Mouse (Mus musculus) adrenal gland, adult 18-20 months (tissue): ENCODE measurements around the gene Pcdh18. TPM values are rescaled to one million over a fixed set of nuclear protein-coding genes. Genes with fewer than 3 reads are reported as not detected.

Experiments
- DNase-seq, 2 experiments: peaks; one replicate each; pipeline ENCODE4 v3.0.0; 2021 to 2022; ENCODE audit warnings: low spot score in 2 of 2
- long read RNA-seq, 2 experiments: library from polyadenylated mRNA; stranded (forward); transcript quantifications; one replicate each; pipeline ENCODE4 v2.0.0; 2021
- total RNA-seq, 2 experiments: library from RNA; stranded (reverse); gene quantifications; 1 replicate in 1 of 2; 2 replicates in 1 of 2; pipeline ENCODE4 v1.2.3; 2021

Pcdh18 gene
- total RNA-seq = 1 to 10 TPM; 3.4 to 4.7 TPM
- long read RNA-seq, experiment 1, full-length matches to known transcripts = 1 of 1 reads
- long read RNA-seq, experiment 1, partial matches to known transcripts = 0 of 1 reads
- long read RNA-seq, experiment 1, other reads (novel, unspliced or antisense) = 0 of 1 reads
- long read RNA-seq, experiment 2, full-length matches to known transcripts = 4 of 4 reads
- long read RNA-seq, experiment 2, partial matches to known transcripts = 0 of 4 reads
- long read RNA-seq, experiment 2, other reads (novel, unspliced or antisense) = 0 of 4 reads

- DNase-seq = peak; percentile 50 to 59
Measured at GRCm38 (mm10) chr3:49756870-49757625, at the start of gene Pcdh18. TSS of gene Pcdh18 (minus strand) at chr3:49757325.

GRCm38 (mm10) chr3:49806823-49807222, 49.7 kb upstream of the Pcdh18 start:
- no peak for DNase-seq

DNA sequence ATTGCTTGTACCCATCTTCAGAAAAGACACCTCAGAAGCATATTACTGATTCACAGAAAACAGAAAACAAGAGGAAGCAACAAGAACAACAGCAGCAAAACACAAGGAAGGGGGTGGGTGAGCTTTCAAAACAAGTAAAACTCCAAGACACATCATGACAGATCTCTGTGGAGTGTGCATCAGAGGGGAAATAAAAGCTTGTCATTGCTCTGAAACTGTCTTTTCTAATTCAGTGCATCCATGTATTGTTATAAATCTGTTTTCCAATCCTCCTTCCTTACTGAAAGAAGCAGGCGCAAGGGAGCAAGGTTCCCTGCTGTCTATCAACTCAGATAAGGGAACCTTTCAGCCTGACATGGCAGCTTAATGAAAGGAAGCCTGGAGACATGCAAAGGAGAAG, 48.4 kb upstream of the Pcdh18 start:
- DNase-seq = no peak

- DNase-seq = no peak
Measured at GRCm38 (mm10) chr3:49788296-49788695, 31.2 kb upstream of the Pcdh18 start.

- no peak for DNase-seq
Measured at GRCm38 (mm10) chr3:49787719-49788118, 30.6 kb upstream of the Pcdh18 start.

DNA sequence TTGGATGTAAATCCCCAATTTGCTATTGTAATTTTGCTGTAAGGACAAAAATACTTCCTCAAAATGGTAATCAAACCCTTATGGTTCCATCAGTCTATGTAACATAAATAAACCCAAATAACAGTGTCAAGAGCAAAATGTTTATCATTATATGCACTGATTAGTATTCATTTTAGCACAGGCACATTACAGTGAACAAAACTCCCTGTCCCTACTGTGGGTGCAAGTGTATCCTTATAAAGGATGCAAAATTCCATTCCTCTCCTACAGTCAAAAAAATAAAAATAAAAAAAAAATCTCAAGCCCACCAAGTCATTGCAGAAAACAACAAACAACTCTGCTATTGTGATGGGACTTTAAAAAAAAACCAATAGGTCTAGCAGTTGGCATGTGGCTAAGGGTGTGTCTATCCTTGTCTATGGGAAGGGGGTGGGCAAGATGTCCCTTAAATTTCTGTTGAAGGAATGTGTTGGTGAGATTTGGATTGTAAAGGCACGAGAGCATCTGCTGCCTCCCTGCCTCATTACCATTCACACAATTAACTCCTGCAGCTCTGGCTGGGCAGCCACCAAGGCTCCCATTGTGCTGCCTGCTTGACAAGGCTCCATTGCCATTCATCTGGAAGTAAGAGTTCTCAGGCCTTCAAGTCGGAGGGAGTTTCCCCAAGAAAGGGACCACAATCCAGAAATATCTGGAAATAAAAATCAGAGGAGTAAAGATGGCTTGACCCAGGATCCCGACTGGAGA, 12.0 kb upstream of the Pcdh18 start:
- no peak for DNase-seq

DNA sequence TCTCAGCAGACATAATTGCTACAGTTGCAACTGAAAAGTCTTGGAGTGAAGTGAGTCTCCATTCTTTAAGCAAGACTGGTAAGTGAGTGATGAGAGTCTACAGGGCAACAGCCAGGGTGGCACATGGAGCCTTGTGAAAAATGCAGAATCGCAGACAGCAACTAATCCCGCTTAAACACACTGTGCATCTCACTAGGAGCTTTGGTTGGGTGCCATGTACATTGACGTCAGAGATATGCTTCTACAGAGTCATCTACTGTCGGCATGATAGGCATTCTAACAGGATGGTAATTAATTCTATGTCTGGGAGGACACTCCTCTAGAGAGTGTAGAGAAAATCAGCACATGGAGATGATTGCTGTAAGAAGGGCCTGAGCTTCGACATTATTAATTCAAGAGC, 5.6 kb upstream of the Pcdh18 start:
- no peak for DNase-seq

DNA sequence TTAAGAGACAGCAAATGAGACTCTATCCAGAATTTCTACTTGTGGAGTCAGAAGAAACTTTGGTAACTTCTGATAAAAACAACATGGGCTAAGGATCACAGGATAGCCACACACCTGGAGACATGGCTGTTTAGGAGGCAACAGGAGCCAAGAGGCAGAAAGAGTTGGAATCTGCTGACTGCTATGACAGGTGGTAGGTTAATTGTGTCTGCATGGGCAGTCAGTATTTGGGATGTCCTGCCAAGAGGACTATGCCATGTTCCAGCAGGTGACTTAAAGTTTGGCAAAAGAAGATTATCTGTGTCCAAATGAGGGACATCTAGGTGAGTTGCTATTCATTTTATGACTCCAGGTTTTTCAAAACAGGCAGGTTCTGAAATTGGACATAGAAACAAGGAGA, 4.8 kb upstream of the Pcdh18 start:
- no peak for DNase-seq

GRCm38 (mm10) chr3:49757626-49758019, 498 bp upstream of the Pcdh18 start:
- no peak for DNase-seq

DNA sequence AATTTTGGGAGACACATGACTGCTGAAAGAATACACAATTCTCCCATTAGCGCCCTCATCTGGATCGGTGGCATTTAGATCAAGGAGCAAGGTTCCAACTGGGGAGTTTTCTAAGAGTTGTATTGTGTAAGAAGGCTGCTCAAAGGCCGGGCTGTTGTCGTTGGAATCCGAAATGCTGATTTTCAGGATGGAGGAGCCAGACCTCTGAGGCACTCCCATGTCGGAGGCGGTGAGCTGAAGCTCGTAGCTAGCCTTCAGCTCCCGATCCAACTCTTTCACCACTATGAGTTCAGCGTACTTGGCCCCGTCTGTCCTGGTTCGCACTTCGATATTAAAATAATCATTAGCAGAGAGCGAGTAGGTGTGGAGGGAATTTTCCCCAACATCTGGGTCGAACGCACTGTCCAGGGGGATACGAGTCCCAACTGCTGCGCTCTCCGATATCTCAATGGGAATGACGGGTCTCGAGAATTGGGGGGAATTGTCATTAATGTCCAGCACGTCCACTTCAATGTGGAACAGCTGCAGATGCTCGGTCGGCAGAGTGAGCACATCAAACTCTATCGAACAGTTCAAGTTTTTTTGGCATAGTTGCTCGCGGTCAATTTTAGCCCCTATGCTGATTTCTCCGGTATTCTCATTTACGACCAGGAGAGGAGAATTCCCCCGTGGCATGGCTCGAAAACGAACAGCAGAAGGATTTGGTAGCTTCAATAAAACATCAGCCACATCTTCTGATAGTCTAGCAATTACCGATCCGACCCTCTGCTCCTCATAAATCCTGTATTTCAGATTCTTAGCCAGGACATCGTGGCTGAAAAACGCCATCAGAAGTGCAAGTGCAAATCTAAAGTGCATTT, 909 bp downstream of the Pcdh18 start:
- peak in 1 of 2 experiments; percentile 20 for DNase-seq

GRCm38 (mm10) chr3:49752766-49753165, 4.4 kb downstream of the Pcdh18 start:
- no peak for DNase-seq

DNA sequence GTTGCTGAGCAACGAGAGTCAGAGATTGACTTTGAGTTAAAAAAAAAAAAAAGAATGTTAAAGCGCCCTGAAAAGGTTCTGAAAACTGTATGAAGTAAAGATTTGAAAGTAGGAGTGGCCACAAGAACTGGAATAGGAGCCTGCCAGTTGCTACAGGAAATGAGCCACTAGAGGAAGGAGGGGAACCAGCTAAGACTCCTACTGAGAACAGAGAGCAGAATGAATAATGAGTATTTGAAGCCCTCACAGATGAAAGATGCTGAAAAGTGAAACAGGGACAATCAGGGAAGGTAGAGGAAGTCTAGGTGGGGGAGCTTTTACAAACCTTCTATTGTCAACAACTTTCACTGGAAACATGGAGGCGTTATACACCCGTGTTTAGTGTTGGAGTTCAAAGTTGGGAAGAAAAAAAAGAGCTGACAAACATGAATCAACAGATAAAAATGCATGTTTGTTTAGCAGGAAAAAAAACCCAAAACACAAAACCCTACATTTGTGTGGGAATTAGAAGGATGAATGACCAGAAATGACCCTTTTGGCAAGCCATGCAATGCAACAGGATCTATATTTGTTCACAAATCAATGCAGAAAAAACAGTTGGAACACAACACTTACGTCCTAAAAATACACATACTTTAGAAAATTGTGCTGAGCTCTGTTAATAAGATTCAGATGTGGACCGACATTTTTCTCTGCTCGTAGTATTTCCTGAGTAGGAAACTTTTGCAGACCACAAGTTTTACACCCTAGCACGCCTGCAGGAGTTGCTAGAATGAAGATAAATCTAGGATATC, 7.4 kb downstream of the Pcdh18 start:
- DNase-seq = no peak

DNA sequence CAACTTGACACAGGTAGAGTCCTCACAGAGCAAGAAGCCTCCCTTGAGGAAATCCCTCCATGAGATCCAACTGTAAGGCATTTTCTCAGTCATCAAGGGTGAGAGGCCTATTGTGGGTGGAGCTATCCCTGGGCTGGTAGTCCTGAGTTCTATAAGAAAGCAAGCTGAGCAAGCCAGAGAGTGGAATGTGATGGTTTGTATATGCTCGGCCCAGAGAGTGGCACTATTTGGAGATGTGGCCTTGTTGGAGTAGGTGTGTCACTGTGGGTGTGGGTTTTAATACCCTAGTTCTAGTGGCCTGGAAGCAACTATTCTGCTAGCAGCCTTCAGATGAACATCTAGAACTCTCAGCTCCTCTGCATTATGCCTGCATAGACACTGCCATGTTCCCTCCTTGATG, 9.1 kb downstream of the Pcdh18 start:
- no peak for DNase-seq

DNA sequence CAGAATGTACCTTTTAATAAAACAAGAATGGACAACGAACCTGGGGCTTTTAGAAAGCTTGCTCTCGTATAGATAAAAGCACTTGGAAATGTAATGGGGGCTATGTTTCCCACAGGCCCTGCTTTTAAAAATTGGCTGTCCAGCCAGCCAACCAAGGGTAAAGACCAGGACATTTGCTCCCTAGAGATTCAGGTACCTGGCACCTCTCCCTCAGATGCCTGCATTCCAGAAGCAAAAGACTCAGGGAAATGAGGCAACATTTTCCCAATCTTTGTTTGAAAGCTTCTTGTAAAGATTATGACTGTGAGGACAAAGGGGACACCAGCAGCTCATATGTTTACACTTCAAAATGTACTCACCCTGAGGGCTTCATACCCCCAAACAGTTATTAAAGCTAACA, 18.1 kb downstream of the Pcdh18 start:
- DNase-seq = no peak

- DNase-seq = no peak
Measured at GRCm38 (mm10) chr3:49738531-49738930, 18.6 kb downstream of the Pcdh18 start.

DNA sequence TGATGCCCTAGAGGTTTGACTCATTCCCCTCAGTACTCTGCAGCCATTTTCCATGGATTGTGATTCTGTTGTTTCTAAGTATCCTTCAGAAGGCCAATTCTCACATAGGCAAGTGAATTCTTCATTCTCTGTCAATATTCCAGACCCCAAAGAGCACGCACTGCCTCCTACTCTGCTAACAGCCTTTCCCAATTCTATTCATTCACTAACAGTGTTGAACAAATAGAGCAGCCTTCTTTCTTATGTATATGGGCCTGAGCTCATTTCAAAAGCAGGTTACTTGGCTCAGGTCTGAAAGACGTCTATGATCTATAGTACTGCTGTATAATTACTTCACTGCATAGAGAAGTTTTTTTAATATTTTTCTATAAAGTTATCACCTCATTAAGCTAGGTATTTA, 50.6 kb downstream of the Pcdh18 start:
- DNase-seq = no peak

DNA sequence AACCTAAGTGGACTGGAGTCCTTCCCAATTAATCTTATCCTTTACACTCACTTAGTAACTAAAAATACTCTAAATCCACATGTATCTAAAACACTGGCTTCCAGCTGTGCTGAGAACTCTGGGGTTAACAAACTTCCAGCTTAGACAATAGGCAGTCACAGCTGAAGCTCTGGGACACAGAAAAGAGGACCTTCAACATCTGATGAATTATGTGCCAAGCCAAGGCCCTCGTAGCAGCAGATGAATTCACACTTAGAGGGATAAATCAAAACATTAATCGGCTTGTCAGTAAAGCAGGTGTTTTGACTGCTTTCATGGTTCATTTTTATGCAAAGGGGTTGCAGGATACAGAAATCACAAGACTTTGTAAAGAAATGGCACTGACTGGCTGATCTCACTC, 57.2 kb downstream of the Pcdh18 start:
- no peak for DNase-seq
